Mouse (Mus musculus): ENCODE data around the gene Mup18. TPM values are rescaled to one million over a fixed set of nuclear protein-coding genes. Genes with fewer than 3 reads are reported as not detected.
"Not testable (repeated sequence)": the region's sequence is repeated elsewhere in the genome, so short reads cannot be mapped to it uniquely, and the experiment has no call there.

The Mup18 gene
- not detected in 2 replicates for polyA plus RNA-seq (2012; ENCODE audit: insufficient read depth, low replicate concordance)

DNA sequence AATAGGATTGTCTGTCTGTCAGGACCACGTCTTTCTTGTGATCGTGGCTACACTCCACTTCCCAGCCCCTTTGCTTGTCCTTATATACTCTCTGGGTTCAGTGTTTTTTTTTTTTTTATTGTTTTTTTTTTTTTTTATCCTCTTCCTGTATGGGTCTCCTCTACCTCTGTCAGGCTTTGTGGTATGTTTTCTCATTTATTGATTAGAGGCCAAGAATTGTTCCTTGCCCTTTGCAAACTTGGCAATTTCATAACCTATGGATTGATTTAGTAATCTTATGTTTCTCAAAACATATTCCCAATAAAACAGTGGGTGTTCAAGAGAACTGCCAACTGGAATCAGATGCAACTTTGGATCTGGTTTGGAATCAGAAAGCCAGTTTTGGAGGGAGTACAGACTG, at the start of gene Mup18:
Gene Mup18, minus strand, starts transcription at position 101 of the 400 bp plus-strand sequence.
- H3K36me3 ChIP-seq (replicated peaks; ENCODE audit: low read length); H3K4me1 ChIP-seq; H3K4me3 ChIP-seq (replicated peaks); H3K27me3 ChIP-seq (replicated peaks); H3K9me3 ChIP-seq: not testable (repeated sequence)

GRCm38 (mm10) chr4:61714296-61714695, 40.4 kb upstream of the Mup18 start:
- not testable (repeated sequence) for H3K4me3 ChIP-seq (replicated peaks); H3K27me3 ChIP-seq (replicated peaks); H3K36me3 ChIP-seq (replicated peaks; ENCODE audit: low read length); H3K4me1 ChIP-seq; H3K9me3 ChIP-seq

Other genes with a start within 250 kb of the Mup18 start
- gene Mup15, start 234.4 kb downstream of the Mup18 start, polyA plus RNA-seq (2012; ENCODE audit: insufficient read depth, low replicate concordance): not detected in 2 replicates
- gene Mup16, start 154.6 kb downstream of the Mup18 start, polyA plus RNA-seq (2012; ENCODE audit: insufficient read depth, low replicate concordance): not detected in 2 replicates
- not detected in 2 replicates for gene Mup17, start 78.3 kb downstream of the Mup18 start, polyA plus RNA-seq (2012; ENCODE audit: insufficient read depth, low replicate concordance)
- not detected in 2 replicates for gene Mup19, start 108.1 kb upstream of the Mup18 start, polyA plus RNA-seq (2012; ENCODE audit: insufficient read depth, low replicate concordance)
- gene Mup5, start 161.1 kb upstream of the Mup18 start, polyA plus RNA-seq (2012; ENCODE audit: insufficient read depth, low replicate concordance): not detected in 2 replicates